Mouse (Mus musculus) lung, embryonic 16.5 days (tissue): ENCODE measurements around the gene Stx11. TPM values are rescaled to one million over a fixed set of nuclear protein-coding genes. Genes with fewer than 3 reads are reported as not detected.

Experiments used
- ATAC-seq: fragments of 200-750 bp; cut with Nextera tagmentation; 2 replicates; pipeline ENCODE4 v1.8.0; 2017; ENCODE audit warnings: low read depth, mild to moderate bottlenecking, moderate library complexity
- H3K27ac ChIP-seq: fragments of 300-500 bp; sonication (generic); 2 replicates; pipeline ENCODE4 v1.5.1; 2014; ENCODE audit warnings: mild to moderate bottlenecking, control low read depth, low read length
- H3K27me3 ChIP-seq: fragments of 300-500 bp; sonication (generic); 2 replicates; pipeline ENCODE4 v1.6.1; 2014; ENCODE audit warnings: low read depth, low read length, mixed read lengths; ENCODE audit not compliant: control insufficient read depth, insufficient read depth
- H3K36me3 ChIP-seq: fragments of 300-500 bp; sonication (generic); 2 replicates; pipeline ENCODE4 v1.6.1; 2014; ENCODE audit warnings: low read length; ENCODE audit not compliant: control insufficient read depth, insufficient read depth
- H3K4me1 ChIP-seq: fragments of 300-500 bp; sonication (generic); replicated peaks from 2 replicates; pipeline ENCODE4 v1.6.1; 2014; ENCODE audit warnings: low read length, mixed read lengths; ENCODE audit not compliant: control insufficient read depth, insufficient read depth
- H3K4me2 ChIP-seq: fragments of 300-500 bp; sonication (generic); 2 replicates; pipeline ENCODE4 v1.6.1; 2014; ENCODE audit warnings: low read depth, low read length, control low read depth
- H3K4me3 ChIP-seq: fragments of 300-500 bp; sonication (generic); 2 replicates; pipeline ENCODE4 v1.5.1; 2014; ENCODE audit warnings: mild to moderate bottlenecking, low read length, control low read depth
- H3K9ac ChIP-seq: fragments of 300-500 bp; sonication (generic); 2 replicates; pipeline ENCODE4 v1.6.1; 2014; ENCODE audit warnings: low read length, control low read depth
- H3K9me3 ChIP-seq: fragments of 300-500 bp; sonication (generic); 2 replicates; pipeline ENCODE4 v1.6.1; 2016; ENCODE audit warnings: low read length; ENCODE audit not compliant: control insufficient read depth
- WGBS: fragments of 180-500 bp; shearing (Covaris S2); extraction: QIAGEN DNeasy Blood & Tissue Kit; methylation state at CpG from one replicate; pipeline ENCODE4 v1.1.7; 2014; 5-methylcytosine and 5-hydroxymethylcytosine counted together
- polyA plus RNA-seq: library from polyadenylated mRNA; unstranded; fragments of >200 nt; fragmentation: Nextera tagmentation; extraction: Ambion mirVana; gene quantifications from 2 replicates; pipeline ENCODE4 v1.2.1, GENCODE M21; 2015

The Stx11 gene
- polyA plus RNA-seq, 1 experiment from 2014 or later, result 2.7 TPM

DNA sequence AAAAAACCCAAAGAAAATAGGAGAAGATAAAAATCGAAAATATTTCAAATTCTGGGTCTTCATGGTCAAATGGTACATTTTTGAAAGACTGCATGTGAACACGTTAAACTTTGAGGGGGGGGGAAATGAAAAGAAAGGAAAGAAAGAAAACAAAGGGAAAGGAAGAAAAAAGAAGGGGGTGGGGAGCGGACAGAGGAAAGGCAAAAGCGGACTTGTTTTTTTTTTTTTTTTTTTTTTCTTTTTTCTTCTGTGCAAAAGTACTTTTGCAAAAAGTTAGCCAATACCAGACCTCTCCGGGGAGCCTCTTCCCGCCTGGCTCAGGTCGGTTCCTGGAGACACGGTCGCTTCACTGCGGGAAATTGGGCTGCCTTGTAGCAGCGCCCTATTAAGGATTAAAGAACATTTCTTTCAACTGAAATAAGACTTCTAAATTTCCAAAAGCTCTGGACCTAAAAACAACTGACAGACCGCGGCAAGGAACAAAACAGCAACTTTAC, 42.0 kb downstream of the Stx11 start:
- Histone ChIP-seq H3K9me3 (no peaks in the 10 kb centered on the region), H3K4me3 (peak overlapping the region; percentile 79), H3K36me3 (no peaks in the 10 kb centered on the region), H3K4me1 (no peaks in the 10 kb centered on the region), H3K9ac (peak overlapping the region; percentile 81), H3K27ac (peak overlapping the region; percentile 85), H3K4me2 (peak overlapping the region; percentile 70), H3K27me3 (no peaks in the 10 kb centered on the region)
- ATAC-seq, result peak; percentile 53
- WGBS, result under 1% methylated on average over 13 of the region's 13 CpGs

GRCm38 (mm10) chr10:12921551-12922040, 42.5 kb downstream of the Stx11 start:
- H3K4me3 ChIP-seq, result peak overlapping the region; percentile 79
- H3K9me3 ChIP-seq, result no peaks in the 10 kb centered on the region
- no peaks in the 10 kb centered on the region for H3K4me1 ChIP-seq
- no peak for ATAC-seq
- peak overlapping the region; percentile 70 for H3K4me2 ChIP-seq
- no peak overlapping the region for H3K27ac ChIP-seq
- H3K27me3 ChIP-seq, result no peaks in the 10 kb centered on the region
- no peak overlapping the region for H3K9ac ChIP-seq
- no peaks in the 10 kb centered on the region for H3K36me3 ChIP-seq
- WGBS, result 22% methylated on average over 11 of the region's 11 CpGs

- no peak for ATAC-seq
- H3K36me3 ChIP-seq, result no peaks in the 10 kb centered on the region
- H3K9ac ChIP-seq, result no peak overlapping the region
- 42% methylated on average over 5 of the region's 5 CpGs for WGBS
- no peak overlapping the region for H3K4me3 ChIP-seq
- H3K27me3 ChIP-seq, result no peaks in the 10 kb centered on the region
- no peaks in the 10 kb centered on the region; the same call in 1 of the 2 replicates for H3K4me1 ChIP-seq
- H3K4me2 ChIP-seq, result no peak overlapping the region
- no peaks in the 10 kb centered on the region for H3K9me3 ChIP-seq
- H3K27ac ChIP-seq, result no peak overlapping the region
Observed at GRCm38 (mm10) chr10:12919287-12919686, 44.8 kb downstream of the Stx11 start.

DNA sequence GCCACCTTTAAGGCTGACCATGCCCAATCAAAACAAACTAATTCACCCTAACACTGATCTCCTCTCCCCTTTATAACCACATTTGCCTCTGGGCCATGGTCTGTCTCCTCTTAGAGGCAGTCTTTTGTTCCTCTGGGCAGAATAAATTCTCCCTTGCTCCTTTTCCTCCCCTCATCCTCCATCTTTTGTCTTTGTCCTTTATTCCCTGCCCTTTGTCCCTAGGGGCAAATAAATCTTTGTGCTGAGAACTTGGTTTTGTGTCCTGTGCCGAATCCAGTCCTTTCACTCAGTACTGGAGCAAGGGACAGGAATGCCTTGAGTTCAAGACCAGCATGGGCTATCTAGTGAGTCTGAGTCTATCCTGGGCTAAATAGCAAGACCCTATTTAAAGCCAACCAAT, 46.5 kb downstream of the Stx11 start:
- Histone ChIP-seq H3K36me3 (no peaks in the 10 kb centered on the region), H3K4me1 (no peaks in the 10 kb centered on the region; the same call in 1 of the 2 replicates), H3K27me3 (no peaks in the 10 kb centered on the region), H3K4me3 (no peak overlapping the region), H3K27ac (no peak overlapping the region), H3K9ac (no peak overlapping the region), H3K9me3 (no peaks in the 10 kb centered on the region), H3K4me2 (no peak overlapping the region)
- ATAC-seq, result no peak
- WGBS, result 85% methylated on average over 1 of the region's 1 CpGs

- H3K4me3 ChIP-seq, result no peak overlapping the region
- WGBS, result 74% methylated on average over 6 of the region's 6 CpGs
- no peaks in the 10 kb centered on the region for H3K9me3 ChIP-seq
- peaks cover 2% of the 10 kb centered on the region; the same call in 1 of the 2 replicates for H3K4me1 ChIP-seq
- no peak overlapping the region for H3K9ac ChIP-seq
- H3K4me2 ChIP-seq, result no peak overlapping the region
- no peak for ATAC-seq
- H3K27ac ChIP-seq, result no peak overlapping the region
- no peaks in the 10 kb centered on the region for H3K36me3 ChIP-seq
- H3K27me3 ChIP-seq, result no peaks in the 10 kb centered on the region
Observed at GRCm38 (mm10) chr10:12916376-12916775, 47.7 kb downstream of the Stx11 start.

GRCm38 (mm10) chr10:12915826-12916225, 48.3 kb downstream of the Stx11 start:
- ATAC-seq, result no peak

DNA sequence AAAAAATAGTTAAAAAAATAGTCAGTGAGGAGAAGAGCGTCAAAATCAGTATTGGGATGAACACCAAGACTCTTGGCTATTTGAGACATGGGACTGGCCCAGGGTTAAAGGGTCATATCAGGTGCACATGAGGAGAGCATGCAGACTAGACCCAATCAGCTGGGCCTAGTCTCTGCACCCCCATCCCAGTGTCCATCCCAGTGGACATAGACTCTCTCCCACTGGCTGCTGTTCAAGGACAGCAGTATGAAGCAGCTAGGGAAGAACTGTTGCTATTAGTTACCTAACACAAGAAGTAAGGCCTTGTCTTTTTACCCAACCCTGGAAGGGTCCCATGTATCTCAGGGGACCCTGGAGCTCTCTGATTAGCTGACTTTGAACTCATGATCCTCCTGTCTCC, 49.9 kb downstream of the Stx11 start:
- H3K4me1 ChIP-seq, result peaks cover 2% of the 10 kb centered on the region; the same call in 1 of the 2 replicates
- no peak overlapping the region for H3K4me3 ChIP-seq
- H3K36me3 ChIP-seq, result no peaks in the 10 kb centered on the region
- H3K4me2 ChIP-seq, result no peak overlapping the region
- H3K9ac ChIP-seq, result no peak overlapping the region
- no peaks in the 10 kb centered on the region for H3K9me3 ChIP-seq
- ATAC-seq, result no peak
- WGBS, result 92% methylated on average over 1 of the region's 1 CpGs
- H3K27ac ChIP-seq, result no peak overlapping the region
- no peaks in the 10 kb centered on the region for H3K27me3 ChIP-seq

More at GRCm38 (mm10) chr10:12915826-12916225, 48.3 kb downstream of the Stx11 start:
- Histone ChIP-seq H3K27me3 (no peaks in the 10 kb centered on the region), H3K36me3 (no peaks in the 10 kb centered on the region), H3K4me1 (peaks cover 2% of the 10 kb centered on the region; the same call in 1 of the 2 replicates), H3K4me2 (no peak overlapping the region), H3K4me3 (no peak overlapping the region), H3K9me3 (no peaks in the 10 kb centered on the region), H3K9ac (no peak overlapping the region), H3K27ac (no peak overlapping the region)
- WGBS, result 46% methylated on average over 7 of the region's 7 CpGs

DNA sequence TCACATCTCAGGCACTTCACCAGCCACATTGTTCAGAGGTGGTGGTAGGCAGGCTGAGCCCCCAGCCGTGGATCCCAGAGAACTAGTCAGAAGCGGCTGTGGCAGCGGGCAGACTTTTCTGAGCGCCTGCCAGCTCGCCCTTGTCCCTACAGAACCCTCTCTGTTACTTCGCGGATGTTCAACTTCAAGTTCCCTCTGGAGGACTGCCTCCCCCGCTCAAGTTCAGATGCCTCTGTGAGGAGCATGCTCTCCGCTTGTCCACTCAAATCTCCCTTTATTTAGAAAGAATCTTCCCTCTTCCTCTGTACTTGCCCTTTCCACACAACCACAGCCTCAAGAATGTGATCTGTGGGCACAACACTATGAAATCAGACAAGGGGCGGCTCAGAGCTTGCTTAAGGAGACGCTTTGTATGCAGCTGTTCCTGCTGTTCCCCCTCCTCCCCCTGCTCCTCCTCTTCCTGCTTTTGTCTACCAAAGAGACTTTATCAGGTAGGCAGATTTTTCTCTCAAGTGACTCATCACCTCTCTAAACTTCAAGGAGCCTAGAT, 52.0 kb downstream of the Stx11 start:
- Histone ChIP-seq H3K27me3 (no peaks in the 10 kb centered on the region), H3K4me3 (peak overlapping the region; percentile 25), H3K4me2 (peak overlapping the region; percentile 53), H3K9me3 (no peaks in the 10 kb centered on the region), H3K27ac (peak overlapping the region; percentile 72), H3K36me3 (no peaks in the 10 kb centered on the region), H3K4me1 (peaks cover 2% of the 10 kb centered on the region; the same call in 1 of the 2 replicates), H3K9ac (peak overlapping the region; percentile 51)
- WGBS, result 21% methylated on average over 11 of the region's 11 CpGs
- peak; percentile 69 for ATAC-seq

- H3K27ac ChIP-seq, result no peak overlapping the region
- no peaks in the 10 kb centered on the region for H3K9me3 ChIP-seq
- no peak overlapping the region for H3K9ac ChIP-seq
Observed at GRCm38 (mm10) chr10:12911451-12911850, 52.6 kb downstream of the Stx11 start.

More at GRCm38 (mm10) chr10:12911451-12911850, 52.6 kb downstream of the Stx11 start:
- no peak overlapping the region; the same call in 1 of the 2 replicates for H3K4me3 ChIP-seq
- H3K4me2 ChIP-seq, result peak overlapping the region; percentile 53
- H3K36me3 ChIP-seq, result no peaks in the 10 kb centered on the region
- peaks cover 2% of the 10 kb centered on the region; the same call in 1 of the 2 replicates for H3K4me1 ChIP-seq
- no peaks in the 10 kb centered on the region for H3K27me3 ChIP-seq
- ATAC-seq, result peak; percentile 7; the same call in 1 of the 2 replicates
- 78% methylated on average over 13 of the region's 13 CpGs for WGBS
